ENCODE assay signal across 8 mouse cellular contexts in genomic region chr1:74367886-74368645, GRCm38 (mm10). TPM values are rescaled to one million over a fixed set of nuclear protein-coding genes. Genes with fewer than 3 reads are reported as not detected.
DNase-seq lines count a peak whose midpoint lies in the region; ATAC-seq and TF ChIP-seq lines count a peak whose summit lies in the region.

No protein-coding gene starts in this region.

- no peaks in the 10 kb centered on the region for H3K36me3 ChIP-seq in forebrain, embryonic 11.5 days (ENCODE audit: control insufficient read depth, insufficient read depth, low read length)
- H3K36me3 ChIP-seq in limb, embryonic 12.5 days, result no peaks in the 10 kb centered on the region
- no peaks in the 10 kb centered on the region for H3K36me3 ChIP-seq in stomach, postnatal 0 days (ENCODE audit: control insufficient read depth, insufficient read depth, low read length)

- H3K9me3 ChIP-seq in forebrain, embryonic 11.5 days (ENCODE audit: control insufficient read depth, low read length), result no peaks in the 10 kb centered on the region
- no peaks in the 10 kb centered on the region for H3K9me3 ChIP-seq in limb, embryonic 12.5 days
- no peaks in the 10 kb centered on the region for H3K9me3 ChIP-seq in stomach, postnatal 0 days (ENCODE audit: control insufficient read depth, low read length)

- DNase-seq in adrenal gland, adult 2 months, result peak; percentile 64
- DNase-seq in adrenal gland, postnatal 4 days (ENCODE audit: low spot score in 2 of 2), result no peak
- DNase-seq in adrenal gland, postnatal 25 days, result peak; percentile 54
- DNase-seq in forebrain, embryonic 11.5 days (ENCODE audit: low spot score), result peak; percentile 68
- peak; percentile 68 for DNase-seq in heart, postnatal 25 days (ENCODE audit: low spot score)
- peak; percentile 54 for DNase-seq in mesoderm, embryonic 11.5 days (ENCODE audit: low read depth, low spot score)
- peak; percentile 59 for DNase-seq in stomach, postnatal 0 days (ENCODE audit: low spot score)

- ATAC-seq in forebrain, embryonic 11.5 days (replicated peaks; ENCODE audit: low FRiP score), result no peak
- ATAC-seq in limb, embryonic 12.5 days (ENCODE audit: insufficient number of reproducible peaks, insufficient read depth, low FRiP score, low TSS enrichment, low read depth), result peak; percentile 63; the same call in 1 of the 2 replicates
- ATAC-seq in stomach, postnatal 0 days (ENCODE audit: low FRiP score, low TSS enrichment), result peak; percentile 84

- no peak overlapping the region for H3K27ac ChIP-seq in forebrain, embryonic 11.5 days (ENCODE audit: low read depth, low read length)
- no peak overlapping the region for H3K27ac ChIP-seq in limb, embryonic 12.5 days
- no peak overlapping the region for H3K27ac ChIP-seq in stomach, postnatal 0 days (replicated peaks)

- H3K9ac ChIP-seq in forebrain, embryonic 11.5 days (ENCODE audit: low read length), result peak overlapping the region; percentile 43
- peak overlapping the region; percentile 59 for H3K9ac ChIP-seq in limb, embryonic 12.5 days (replicated peaks)
- H3K9ac ChIP-seq in stomach, postnatal 0 days (ENCODE audit: low read length), result peak overlapping the region; percentile 54

- H3K27me3 ChIP-seq in forebrain, embryonic 11.5 days (ENCODE audit: control insufficient read depth, insufficient read depth, low read length), result no peaks in the 10 kb centered on the region
- H3K27me3 ChIP-seq in limb, embryonic 12.5 days, result peaks cover 5% of the 10 kb centered on the region; the same call in 1 of the 2 replicates
- no peaks in the 10 kb centered on the region for H3K27me3 ChIP-seq in stomach, postnatal 0 days (ENCODE audit: control insufficient read depth, insufficient read depth, low read length)

- TF ChIP-seq CTCF in stomach, postnatal 0 days (IDR thresholded peaks at IDR 0.05; ENCODE audit: low read depth), result peak; percentile 41

- H3K4me2 ChIP-seq in forebrain, embryonic 11.5 days (ENCODE audit: low read depth, low read length, severe bottlenecking), result peak overlapping the region; percentile 52
- H3K4me2 ChIP-seq in limb, embryonic 12.5 days, result peak overlapping the region; percentile 66
- H3K4me2 ChIP-seq in stomach, postnatal 0 days (replicated peaks; ENCODE audit: low read depth), result peak overlapping the region; percentile 57

- intact Hi-C loops in heart, postnatal 25 days (cut with DNase I), result no loop called here

- peak overlapping the region; percentile 14; the same call in 1 of the 2 replicates for H3K4me3 ChIP-seq in forebrain, embryonic 11.5 days (ENCODE audit: low read depth, low read length)
- peak overlapping the region; percentile 37 for H3K4me3 ChIP-seq in limb, embryonic 12.5 days (replicated peaks)
- H3K4me3 ChIP-seq in stomach, postnatal 0 days (ENCODE audit: low read depth, low read length), result peak overlapping the region; percentile 24

- TF ChIP-seq EP300 in stomach, postnatal 0 days (optimal IDR thresholded peaks at IDR 0.05), result no peak

- peaks cover 2% of the 10 kb centered on the region; the same call in 1 of the 2 replicates for H3K4me1 ChIP-seq in forebrain, embryonic 11.5 days (replicated peaks; ENCODE audit: control insufficient read depth, insufficient read depth, low read length)
- peaks cover 11% of the 10 kb centered on the region for H3K4me1 ChIP-seq in limb, embryonic 12.5 days (replicated peaks)
- H3K4me1 ChIP-seq in stomach, postnatal 0 days (replicated peaks; ENCODE audit: control insufficient read depth, insufficient read depth), result no peaks in the 10 kb centered on the region

- 23% methylated on average over 34 of the region's 34 CpGs for WGBS in forebrain, embryonic 11.5 days
- 14% methylated on average over 34 of the region's 34 CpGs for WGBS in limb, embryonic 12.5 days
- 8% methylated on average over 34 of the region's 34 CpGs for WGBS in stomach, postnatal 0 days

RNA-seq across cellular contexts. Expression of gene Catip, which starts 6.2 kb away (rescaled TPM):
- under 1 TPM; 0.29 to 0.69 TPM for total RNA-seq in adrenal gland, adult 2 months (2021)
- polyA plus RNA-seq in adrenal gland, adult 2 months (2012; rRNA removed), result 0.24 and 0.51 TPM in 2 replicates
- total RNA-seq in adrenal gland, postnatal 4 days (2021), result under 1 TPM; 0.48 to 0.50 TPM
- total RNA-seq in adrenal gland, postnatal 25 days (2021), result 0.67 TPM in 2 replicates
- polyA plus RNA-seq in forebrain, embryonic 11.5 days (2014; fragmentation: Nextera tagmentation; extraction: Ambion mirVana), result 0.52 TPM in 1 of 2 replicates, not detected in the other
- total RNA-seq in heart, postnatal 25 days (2021), result under 1 TPM; 0.18 to 0.28 TPM
- polyA plus RNA-seq in limb, embryonic 12.5 days (2016; fragmentation: Nextera tagmentation; extraction: Ambion mirVana), result 1.5 and 1.6 TPM in 2 replicates
- polyA plus RNA-seq in stomach, postnatal 0 days (2015; fragmentation: Nextera tagmentation; extraction: Ambion mirVana), result 0.50 and 0.73 TPM in 2 replicates

RNA-seq across cellular contexts. Expression of gene Slc11a1, which starts 6.9 kb away (rescaled TPM):
- 10 to 100 TPM; 13.1 to 16.3 TPM for total RNA-seq in adrenal gland, adult 2 months (2021)
- polyA plus RNA-seq in adrenal gland, adult 2 months (2012; rRNA removed), result 39.4 and 50.7 TPM in 2 replicates
- total RNA-seq in adrenal gland, postnatal 4 days (2021), result 10 to 100 TPM; 10.2 to 13.6 TPM
- total RNA-seq in adrenal gland, postnatal 25 days (2021), result 5.8 and 11.4 TPM in 2 replicates
- polyA plus RNA-seq in forebrain, embryonic 11.5 days (2014; fragmentation: Nextera tagmentation; extraction: Ambion mirVana), result 1.0 and 1.9 TPM in 2 replicates
- 1 to 10 TPM; 2.5 to 3.2 TPM for total RNA-seq in heart, postnatal 25 days (2021)
- 0.85 and 2.2 TPM in 2 replicates for polyA plus RNA-seq in limb, embryonic 12.5 days (2016; fragmentation: Nextera tagmentation; extraction: Ambion mirVana)
- polyA plus RNA-seq in stomach, postnatal 0 days (2015; fragmentation: Nextera tagmentation; extraction: Ambion mirVana), result 3.0 and 3.8 TPM in 2 replicates

RNA-seq across cellular contexts. Expression of gene Ctdsp1, which starts 23.2 kb away (rescaled TPM):
- 100 to 1,000 TPM; 169 to 172 TPM for total RNA-seq in adrenal gland, adult 2 months (2021)
- 195 and 226 TPM in 2 replicates for polyA plus RNA-seq in adrenal gland, adult 2 months (2012; rRNA removed)
- 100 to 1,000 TPM; 156 to 162 TPM for total RNA-seq in adrenal gland, postnatal 4 days (2021)
- 168 and 179 TPM in 2 replicates for total RNA-seq in adrenal gland, postnatal 25 days (2021)
- 45.7 and 46.9 TPM in 2 replicates for polyA plus RNA-seq in forebrain, embryonic 11.5 days (2014; fragmentation: Nextera tagmentation; extraction: Ambion mirVana)
- 100 to 1,000 TPM; 123 to 139 TPM for total RNA-seq in heart, postnatal 25 days (2021)
- polyA plus RNA-seq in limb, embryonic 12.5 days (2016; fragmentation: Nextera tagmentation; extraction: Ambion mirVana), result 75.3 and 78.5 TPM in 2 replicates
- 45.2 and 47.4 TPM in 2 replicates for polyA plus RNA-seq in stomach, postnatal 0 days (2015; fragmentation: Nextera tagmentation; extraction: Ambion mirVana)

RNA-seq across cellular contexts. Expression of gene Vil1, which starts 41.1 kb away (rescaled TPM):
- total RNA-seq in adrenal gland, adult 2 months (2021), result 1 to 10 TPM in 1 of 2 experiments, under 1 TPM in 1; 0.95 to 1.1 TPM
- 0.13 and 0.20 TPM in 2 replicates for polyA plus RNA-seq in adrenal gland, adult 2 months (2012; rRNA removed)
- 1 to 10 TPM; 1.6 to 7.1 TPM for total RNA-seq in adrenal gland, postnatal 4 days (2021)
- total RNA-seq in adrenal gland, postnatal 25 days (2021), result 1.6 TPM in 2 replicates
- 0.13 and 0.21 TPM in 2 replicates for polyA plus RNA-seq in forebrain, embryonic 11.5 days (2014; fragmentation: Nextera tagmentation; extraction: Ambion mirVana)
- total RNA-seq in heart, postnatal 25 days (2021), result 1 to 10 TPM in 1 of 2 experiments, under 1 TPM in 1; 0.57 to 1.0 TPM
- polyA plus RNA-seq in limb, embryonic 12.5 days (2016; fragmentation: Nextera tagmentation; extraction: Ambion mirVana), result 0.19 TPM in 2 replicates
- 11.1 and 12.8 TPM in 2 replicates for polyA plus RNA-seq in stomach, postnatal 0 days (2015; fragmentation: Nextera tagmentation; extraction: Ambion mirVana)

Comparison
In these comparisons a context has a peak if more than half of its experiments do, and no peak if none do; other contexts are left out.
1. DNase-seq: peak in adrenal gland, adult 2 months (single experiment), adrenal gland, postnatal 25 days (single experiment), forebrain, embryonic 11.5 days (single experiment), heart, postnatal 25 days (single experiment), mesoderm, embryonic 11.5 days (single experiment) and stomach, postnatal 0 days (single experiment); none in adrenal gland, postnatal 4 days (0 of 2).
2. Peak in every context shown above with its lines, with median percentiles within 50 percentile points of each other: H3K4me2 ChIP-seq, H3K4me3 ChIP-seq and H3K9ac ChIP-seq.